Mouse (Mus musculus) MEL (cell line): Measurements from ENCODE around the gene Serpina1c.
"Not testable (repeated sequence)": the region's sequence is repeated elsewhere in the genome, so short reads cannot be mapped to it uniquely, and the experiment has no call there.

ENCODE experiments used
- BHLHE40 ChIP-seq: IDR thresholded peaks from 2 replicates; pipeline ENCODE4 v1.6.1; 2012; ENCODE audit warnings: low read depth, mild to moderate bottlenecking, inconsistent platforms, low read length, improper control_type of control experiment, borderline replicate concordance
- CHD2 ChIP-seq: IDR thresholded peaks from 2 replicates; pipeline ENCODE4 v1.6.1; 2011; ENCODE audit warnings: low read length, improper control_type of control experiment
- CTCF ChIP-seq, 3 experiments: IDR thresholded peaks in 2 of 3; conservative IDR thresholded peaks in 1 of 3; 2 replicates each; pipeline ENCODE4 v1.5.1; 2011 to 2012; ENCODE audit warnings: low read length in 3 of 3, low read depth in 2 of 3, mild to moderate bottlenecking in 2 of 3, improper control_type of control experiment in 1 of 3, inconsistent platforms in 1 of 3, mixed read lengths in 1 of 3, moderate library complexity in 1 of 3; ENCODE audit not compliant: control insufficient read depth in 1 of 3, insufficient read depth in 1 of 3, poor library complexity in 1 of 3, severe bottlenecking in 1 of 3
- EP300 ChIP-seq, 2 experiments: IDR thresholded peaks; 2 replicates each; pipeline ENCODE4 v1.6.1; 2011; ENCODE audit warnings: improper control_type of control experiment in 2 of 2, low read length in 2 of 2, low read depth in 1 of 2, mild to moderate bottlenecking in 1 of 2
- GATA1 ChIP-seq: IDR thresholded peaks from 2 replicates; pipeline ENCODE4 v1.6.1; 2011; ENCODE audit warnings: low read depth, low read length, improper control_type of control experiment
- MAFK ChIP-seq: IDR thresholded peaks from 2 replicates; pipeline ENCODE4 v1.6.1; 2011; ENCODE audit warnings: low read depth, mild to moderate bottlenecking, low read length, improper control_type of control experiment, borderline replicate concordance
- MAX ChIP-seq: IDR thresholded peaks from 2 replicates; pipeline ENCODE4 v1.6.1; 2011; ENCODE audit warnings: low read length, improper control_type of control experiment
- MXI1 ChIP-seq: IDR thresholded peaks from 2 replicates; pipeline ENCODE4 v1.6.1; 2011; ENCODE audit warnings: mild to moderate bottlenecking, low read depth, low read length, improper control_type of control experiment
- NELFE ChIP-seq: IDR thresholded peaks from 2 replicates; pipeline ENCODE4 v1.6.1; 2011; ENCODE audit warnings: low read depth, low read length, improper control_type of control experiment
- POLR2A ChIP-seq, 2 experiments: IDR thresholded peaks; 2 replicates each; pipeline ENCODE4 v1.6.1; 2011 to 2012; ENCODE audit warnings: low read length in 2 of 2, mild to moderate bottlenecking in 2 of 2, control low read depth in 1 of 2, improper control_type of control experiment in 1 of 2, low read depth in 1 of 2, moderate library complexity in 1 of 2; ENCODE audit not compliant: control insufficient read depth in 1 of 2, insufficient read depth in 1 of 2, poor library complexity in 1 of 2
- SMC3 ChIP-seq: IDR thresholded peaks from 2 replicates; pipeline ENCODE4 v1.6.1; 2011; ENCODE audit warnings: low read depth, low read length, improper control_type of control experiment
- TAL1 ChIP-seq: IDR thresholded peaks from 2 replicates; pipeline ENCODE4 v1.6.1; 2012; ENCODE audit warnings: mild to moderate bottlenecking, inconsistent platforms, low read length, moderate library complexity, mixed read lengths
- USF1 ChIP-seq: IDR thresholded peaks from 2 replicates; pipeline ENCODE4 v1.6.1; 2014; ENCODE audit warnings: low read depth, mild to moderate bottlenecking, inconsistent platforms, low read length, improper control_type of control experiment, moderate library complexity
- USF2 ChIP-seq, 2 experiments: IDR thresholded peaks; 2 replicates each; pipeline ENCODE4 v1.6.1; 2011 to 2012; ENCODE audit warnings: improper control_type of control experiment in 2 of 2, low read length in 2 of 2, borderline replicate concordance in 1 of 2, inconsistent platforms in 1 of 2, low read depth in 1 of 2, mild to moderate bottlenecking in 1 of 2; ENCODE audit not compliant: insufficient read depth in 1 of 2

DNA sequence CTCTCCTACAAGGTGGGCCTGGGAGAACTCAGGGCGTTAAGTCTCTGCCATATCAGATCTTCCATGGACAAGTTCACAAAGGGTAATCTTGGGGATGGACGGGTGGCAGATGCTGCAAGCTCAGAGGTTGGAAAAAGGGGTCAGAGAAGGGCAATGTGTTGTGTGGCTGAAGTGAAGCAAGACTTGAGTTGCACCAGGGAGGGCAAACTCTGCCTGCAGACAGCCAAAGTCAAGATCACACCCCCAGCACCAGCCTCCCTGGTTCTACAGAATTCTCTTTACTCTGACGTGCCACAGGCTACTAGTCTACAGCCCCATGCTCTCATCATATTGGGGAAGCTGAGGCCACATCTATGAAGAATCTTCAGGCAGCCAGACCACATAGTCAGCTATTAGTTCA, 48.3 kb upstream of the Serpina1c start:
- TF ChIP-seq POLR2A (IDR thresholded peaks at IDR 0.05; ENCODE audit: control insufficient read depth in 1 of 2, insufficient read depth in 1 of 2, low read depth in 1 of 2, low read length in 2 of 2, poor library complexity in 1 of 2); SMC3; BHLHE40; TAL1; USF1; MAFK; EP300 (IDR thresholded peaks at IDR 0.05; ENCODE audit: low read depth in 1 of 2, low read length in 2 of 2); CHD2; MXI1; CTCF (IDR thresholded peaks at IDR 0.05 in 2 of 3, conservative IDR thresholded peaks at IDR 0.05 in 1 of 3; ENCODE audit: control insufficient read depth in 1 of 3, insufficient read depth in 1 of 3, low read depth in 2 of 3, low read length in 3 of 3, poor library complexity in 1 of 3, severe bottlenecking in 1 of 3); MAX; GATA1; USF2 (IDR thresholded peaks at IDR 0.05; ENCODE audit: borderline replicate concordance in 1 of 2, insufficient read depth in 1 of 2, low read depth in 1 of 2, low read length in 2 of 2); NELFE: not testable (repeated sequence)
